Mouse (Mus musculus) kidney, embryonic 14.5 days (tissue): ENCODE results near the gene Kcnip4. TPM values are rescaled to one million over a fixed set of nuclear protein-coding genes. Genes with fewer than 3 reads are reported as not detected.

ENCODE experiments used
- ATAC-seq: fragments of 200-750 bp; cut with Nextera tagmentation; 2 replicates; pipeline ENCODE4 v1.8.0; 2017; ENCODE audit warnings: moderate number of reproducible peaks, mild to moderate bottlenecking, moderate TSS enrichment, moderate library complexity; ENCODE audit not compliant: low FRiP score, low TSS enrichment
- H3K27ac ChIP-seq: fragments of 300-500 bp; sonication (generic); 2 replicates; pipeline ENCODE4 v1.5.1; 2014; ENCODE audit warnings: low read depth, mild to moderate bottlenecking, low read length, moderate library complexity, mixed read lengths
- H3K27me3 ChIP-seq: fragments of 300-500 bp; sonication (generic); 2 replicates; pipeline ENCODE4 v1.6.1; 2014; ENCODE audit warnings: mild to moderate bottlenecking, low read length; ENCODE audit not compliant: control insufficient read depth, insufficient read depth
- H3K36me3 ChIP-seq: fragments of 300-500 bp; sonication (generic); 2 replicates; pipeline ENCODE4 v1.6.1; 2014; ENCODE audit warnings: low read length, mixed read lengths; ENCODE audit not compliant: control insufficient read depth, insufficient read depth
- H3K4me1 ChIP-seq: fragments of 300-500 bp; sonication (generic); 2 replicates; pipeline ENCODE4 v1.6.1; 2014; ENCODE audit warnings: low read length, mixed read lengths; ENCODE audit not compliant: control insufficient read depth, insufficient read depth
- H3K4me2 ChIP-seq: fragments of 300-500 bp; sonication (generic); replicated peaks from 2 replicates; pipeline ENCODE4 v1.6.1; 2014; ENCODE audit warnings: low read depth, mild to moderate bottlenecking, low read length
- H3K4me3 ChIP-seq: fragments of 300-500 bp; sonication (generic); 2 replicates; pipeline ENCODE4 v1.5.1; 2014; ENCODE audit warnings: mild to moderate bottlenecking, low read length
- H3K9ac ChIP-seq: fragments of 300-500 bp; sonication (generic); 2 replicates; pipeline ENCODE4 v1.6.1; 2014; ENCODE audit warnings: low read depth, mild to moderate bottlenecking, low read length, moderate library complexity
- H3K9me3 ChIP-seq: fragments of 300-500 bp; sonication (generic); 2 replicates; pipeline ENCODE4 v1.6.1; 2016; ENCODE audit warnings: low read length; ENCODE audit not compliant: control insufficient read depth
- WGBS: fragments of 180-500 bp; shearing (Covaris S2); extraction: QIAGEN DNeasy Blood & Tissue Kit; methylation state at CpG from one replicate; pipeline ENCODE4 v1.1.7; 2014; 5-methylcytosine and 5-hydroxymethylcytosine counted together
- polyA plus RNA-seq: library from polyadenylated mRNA; unstranded; fragments of >200 nt; fragmentation: Nextera tagmentation; extraction: Ambion mirVana; gene quantifications from 2 replicates; pipeline ENCODE4 v1.2.1, GENCODE M21; 2014

The Kcnip4 gene
- polyA plus RNA-seq, 1 experiment from 2014 or later = 1.4 TPM

GRCm38 (mm10) chr5:48502442-48502841 lies 1022.3 kb downstream of the Kcnip4 start:
- Histone ChIP-seq H3K36me3 (no peaks in the 10 kb centered on the region), H3K4me3 (no peak overlapping the region), H3K9ac (no peak overlapping the region), H3K4me2 (no peak overlapping the region), H3K27ac (no peak overlapping the region), H3K4me1 (no peaks in the 10 kb centered on the region), H3K9me3 (no peaks in the 10 kb centered on the region), H3K27me3 (no peaks in the 10 kb centered on the region)
- ATAC-seq = no peak

- no peak overlapping the region for H3K4me2 ChIP-seq
- no peaks in the 10 kb centered on the region for H3K36me3 ChIP-seq
- no peak overlapping the region for H3K4me3 ChIP-seq
- H3K27me3 ChIP-seq = no peaks in the 10 kb centered on the region
- no peak overlapping the region for H3K9ac ChIP-seq
- no peaks in the 10 kb centered on the region for H3K4me1 ChIP-seq
- WGBS = 59% methylated on average over 5 of the region's 5 CpGs
- ATAC-seq = peak; percentile 64; the same call in 1 of the 2 replicates
- no peak overlapping the region for H3K27ac ChIP-seq
- H3K9me3 ChIP-seq = no peaks in the 10 kb centered on the region
These were observed 1024.5 kb downstream of the Kcnip4 start for GRCm38 (mm10) chr5:48500204-48500603.

- H3K9ac ChIP-seq = no peak overlapping the region
- H3K27me3 ChIP-seq = no peaks in the 10 kb centered on the region
- H3K4me3 ChIP-seq = no peak overlapping the region
- no peak overlapping the region for H3K4me2 ChIP-seq
- ATAC-seq = no peak
- no peak overlapping the region for H3K27ac ChIP-seq
- H3K36me3 ChIP-seq = no peaks in the 10 kb centered on the region
- H3K9me3 ChIP-seq = no peaks in the 10 kb centered on the region
- no peaks in the 10 kb centered on the region for H3K4me1 ChIP-seq
- 80% methylated on average over 3 of the region's 3 CpGs for WGBS
These were observed 1033.7 kb downstream of the Kcnip4 start for GRCm38 (mm10) chr5:48490864-48491477.

GRCm38 (mm10) chr5:48489549-48490288 lies 1035.0 kb downstream of the Kcnip4 start:
- 47% methylated on average over 5 of the region's 5 CpGs for WGBS
- no peak for ATAC-seq
- no peak overlapping the region for H3K27ac ChIP-seq

GRCm38 (mm10) chr5:48483112-48483511 lies 1041.6 kb downstream of the Kcnip4 start:
- Histone ChIP-seq H3K27ac (no peak overlapping the region), H3K27me3 (no peaks in the 10 kb centered on the region), H3K4me1 (no peaks in the 10 kb centered on the region), H3K9ac (no peak overlapping the region), H3K4me3 (no peak overlapping the region), H3K36me3 (no peaks in the 10 kb centered on the region), H3K9me3 (no peaks in the 10 kb centered on the region), H3K4me2 (no peak overlapping the region)
- no peak for ATAC-seq
- 76% methylated on average over 2 of the region's 2 CpGs for WGBS

More at GRCm38 (mm10) chr5:48489549-48490288, 1035.0 kb downstream of the Kcnip4 start:
- H3K9me3 ChIP-seq = no peaks in the 10 kb centered on the region
- no peak overlapping the region for H3K4me3 ChIP-seq
- no peaks in the 10 kb centered on the region for H3K36me3 ChIP-seq
- H3K4me2 ChIP-seq = no peak overlapping the region
- H3K9ac ChIP-seq = no peak overlapping the region
- no peaks in the 10 kb centered on the region for H3K27me3 ChIP-seq
- H3K4me1 ChIP-seq = no peaks in the 10 kb centered on the region

- Histone ChIP-seq H3K9me3 (no peaks in the 10 kb centered on the region), H3K4me2 (no peak overlapping the region), H3K9ac (no peak overlapping the region), H3K4me1 (no peaks in the 10 kb centered on the region), H3K4me3 (no peak overlapping the region), H3K27me3 (no peaks in the 10 kb centered on the region), H3K36me3 (no peaks in the 10 kb centered on the region), H3K27ac (no peak overlapping the region)
- 69% methylated on average over 2 of the region's 2 CpGs for WGBS
- no peak for ATAC-seq
These were observed 1064.5 kb downstream of the Kcnip4 start for GRCm38 (mm10) chr5:48460221-48460620.

- Histone ChIP-seq H3K4me2 (no peak overlapping the region), H3K4me1 (no peaks in the 10 kb centered on the region), H3K36me3 (no peaks in the 10 kb centered on the region), H3K27me3 (no peaks in the 10 kb centered on the region), H3K27ac (no peak overlapping the region), H3K9ac (no peak overlapping the region), H3K4me3 (no peak overlapping the region), H3K9me3 (no peaks in the 10 kb centered on the region)
- no peak for ATAC-seq
- WGBS = 85% methylated on average over 1 of the region's 1 CpGs
These were observed 1075.8 kb downstream of the Kcnip4 start for GRCm38 (mm10) chr5:48448888-48449287.

- Histone ChIP-seq H3K4me3 (no peak overlapping the region), H3K4me2 (no peak overlapping the region), H3K9me3 (no peaks in the 10 kb centered on the region), H3K27ac (no peak overlapping the region), H3K27me3 (no peaks in the 10 kb centered on the region), H3K9ac (no peak overlapping the region), H3K36me3 (no peaks in the 10 kb centered on the region), H3K4me1 (no peaks in the 10 kb centered on the region)
- peak; percentile 75; the same call in 1 of the 2 replicates for ATAC-seq
These were observed 1094.2 kb downstream of the Kcnip4 start for GRCm38 (mm10) chr5:48430459-48430858.

- no peak overlapping the region for H3K4me2 ChIP-seq
- H3K4me1 ChIP-seq = no peaks in the 10 kb centered on the region
- H3K27me3 ChIP-seq = no peaks in the 10 kb centered on the region
- H3K9me3 ChIP-seq = no peaks in the 10 kb centered on the region
- H3K36me3 ChIP-seq = no peaks in the 10 kb centered on the region
- no peak overlapping the region for H3K4me3 ChIP-seq
- no peak overlapping the region for H3K9ac ChIP-seq
- WGBS = 89% methylated on average over 1 of the region's 1 CpGs
- no peak for ATAC-seq
- no peak overlapping the region for H3K27ac ChIP-seq
These were observed 1102.8 kb downstream of the Kcnip4 start for GRCm38 (mm10) chr5:48421957-48422356.
